Mouse (Mus musculus) thymus, postnatal 36 days (tissue): Measurements from ENCODE around the gene Tnnt1.
A peak's percentile ranks its signal among the peaks of the same experiment; 100 is the strongest.

ENCODE experiments used
- DNase-seq, 2 experiments: peaks; one replicate each; pipeline ENCODE4 v3.0.0; 2022; ENCODE audit warnings: mixed read lengths in 2 of 2

Gene Tnnt1

GRCm38 (mm10) chr7:4496468-4496867 lies 19.7 kb downstream of the Tnnt1 start:
- no peak for DNase-seq

- DNase-seq = no peak
Measured at GRCm38 (mm10) chr7:4493991-4494390, 22.2 kb downstream of the Tnnt1 start.

- peak in 1 of 2 experiments; percentile 18 for DNase-seq
Measured at GRCm38 (mm10) chr7:4492284-4493224, 23.6 kb downstream of the Tnnt1 start.

GRCm38 (mm10) chr7:4491308-4491707 lies 24.9 kb downstream of the Tnnt1 start:
- DNase-seq = no peak

- DNase-seq = no peak
Measured at GRCm38 (mm10) chr7:4482281-4482680, 33.9 kb downstream of the Tnnt1 start.

GRCm38 (mm10) chr7:4479674-4480073 lies 36.5 kb downstream of the Tnnt1 start:
- peak in 1 of 2 experiments; percentile 31 for DNase-seq

GRCm38 (mm10) chr7:4478796-4479291 lies 37.3 kb downstream of the Tnnt1 start:
- no peak for DNase-seq

- no peak for DNase-seq
Measured at GRCm38 (mm10) chr7:4478021-4478795, 38.0 kb downstream of the Tnnt1 start.

GRCm38 (mm10) chr7:4473940-4474339 lies 42.2 kb downstream of the Tnnt1 start:
- no peak for DNase-seq

- peak; percentile 40 to 46 for DNase-seq
Measured at GRCm38 (mm10) chr7:4471179-4471555, 45.0 kb downstream of the Tnnt1 start.

GRCm38 (mm10) chr7:4470275-4471178 lies 45.7 kb downstream of the Tnnt1 start:
- DNase-seq = peak; percentile 29 to 33

- no peak for DNase-seq
Measured at GRCm38 (mm10) chr7:4467801-4468200, 48.4 kb downstream of the Tnnt1 start.

GRCm38 (mm10) chr7:4464194-4464824 lies 51.9 kb downstream of the Tnnt1 start:
- no peak for DNase-seq

GRCm38 (mm10) chr7:4460576-4461434 lies 55.4 kb downstream of the Tnnt1 start, which contains the start of gene Eps8l1:
Gene Eps8l1, plus strand, starts transcription at chr7:4460674.
- DNase-seq = no peak
